Mouse (Mus musculus) stomach, embryonic 14.5 days (tissue): Measurements from ENCODE around the gene Galnt17. TPM values are rescaled to one million over a fixed set of nuclear protein-coding genes. Genes with fewer than 3 reads are reported as not detected.
A peak's percentile ranks its signal among the peaks of the same experiment; 100 is the strongest.

Experiments used
- ATAC-seq: fragments of 200-750 bp; cut with Nextera tagmentation; 2 replicates; pipeline ENCODE4 v1.8.0; 2017; ENCODE audit warnings: low read depth, moderate TSS enrichment; ENCODE audit not compliant: insufficient number of reproducible peaks, insufficient read depth, low FRiP score
- H3K27ac ChIP-seq: fragments of 300-500 bp; sonication (generic); 2 replicates; pipeline ENCODE4 v1.5.1; 2014; ENCODE audit warnings: mild to moderate bottlenecking, low read length, moderate library complexity, mixed read lengths
- H3K27me3 ChIP-seq: fragments of 300-500 bp; sonication (generic); 2 replicates; pipeline ENCODE4 v1.6.1; 2014; ENCODE audit warnings: low read length, control low read depth, mixed read lengths; ENCODE audit not compliant: control insufficient read depth, insufficient read depth
- H3K36me3 ChIP-seq: fragments of 300-500 bp; sonication (generic); 2 replicates; pipeline ENCODE4 v1.6.1; 2014; ENCODE audit warnings: mild to moderate bottlenecking, control low read depth, low read length, moderate library complexity, mixed read lengths; ENCODE audit not compliant: control insufficient read depth, insufficient read depth
- H3K4me1 ChIP-seq: fragments of 300-500 bp; sonication (generic); 2 replicates; pipeline ENCODE4 v1.6.1; 2014; ENCODE audit warnings: low read length, control low read depth, mixed read lengths; ENCODE audit not compliant: control insufficient read depth, insufficient read depth
- H3K4me2 ChIP-seq: fragments of 300-500 bp; sonication (generic); replicated peaks from 2 replicates; pipeline ENCODE4 v1.6.1; 2014; ENCODE audit warnings: low read depth, low read length, control low read depth
- H3K4me3 ChIP-seq: fragments of 300-500 bp; sonication (generic); 2 replicates; pipeline ENCODE4 v1.5.1; 2014; ENCODE audit warnings: low read depth, low read length, control low read depth
- H3K9ac ChIP-seq: fragments of 300-500 bp; sonication (generic); replicated peaks from 2 replicates; pipeline ENCODE4 v1.6.1; 2014; ENCODE audit warnings: low read depth, mild to moderate bottlenecking, control low read depth, low read length, moderate library complexity, mixed read lengths
- H3K9me3 ChIP-seq: fragments of 300-500 bp; sonication (generic); 2 replicates; pipeline ENCODE4 v1.6.1; 2016; ENCODE audit warnings: low read depth, low read length, control low read depth; ENCODE audit not compliant: control insufficient read depth
- WGBS: fragments of 180-500 bp; shearing (Covaris S2); extraction: QIAGEN DNeasy Blood & Tissue Kit; methylation state at CpG from one replicate; pipeline ENCODE4 v1.1.7; 2014; 5-methylcytosine and 5-hydroxymethylcytosine counted together
- polyA plus RNA-seq: library from polyadenylated mRNA; unstranded; fragments of >200 nt; fragmentation: Nextera tagmentation; extraction: Ambion mirVana; gene quantifications from 2 replicates; pipeline ENCODE4 v1.2.1, GENCODE M21; 2014

The Galnt17 gene
- polyA plus RNA-seq, 1 experiment from 2014 or later = 1.9 TPM

DNA sequence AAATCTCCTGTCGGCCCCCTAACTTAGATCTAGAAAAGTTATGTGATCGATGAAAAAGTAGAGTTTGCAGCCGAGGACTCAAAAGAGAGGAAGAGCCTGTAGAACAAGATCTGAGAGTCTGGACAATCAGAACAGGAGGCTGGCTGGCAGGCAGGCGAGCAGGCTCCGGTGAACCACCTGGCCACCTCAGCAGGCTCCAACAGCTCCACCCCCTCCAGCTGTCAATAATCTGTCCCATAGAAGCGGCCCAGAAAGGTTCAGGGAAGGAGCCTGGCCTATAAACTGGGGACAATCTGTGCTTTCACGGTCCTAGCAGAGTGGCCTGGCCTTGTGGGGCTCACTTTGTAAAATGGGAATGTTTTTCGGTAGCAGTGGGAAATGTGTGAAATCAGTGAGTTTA lies 437.2 kb downstream of the Galnt17 start:
- Histone ChIP-seq H3K9ac (no peak overlapping the region), H3K36me3 (no peaks in the 10 kb centered on the region), H3K27me3 (no peaks in the 10 kb centered on the region), H3K4me1 (no peaks in the 10 kb centered on the region), H3K4me2 (no peak overlapping the region), H3K27ac (no peak overlapping the region), H3K4me3 (no peak overlapping the region), H3K9me3 (peaks cover 4% of the 10 kb centered on the region; the same call in 1 of the 2 replicates)
- ATAC-seq = no peak
- WGBS = 45% methylated on average over 8 of the region's 8 CpGs

DNA sequence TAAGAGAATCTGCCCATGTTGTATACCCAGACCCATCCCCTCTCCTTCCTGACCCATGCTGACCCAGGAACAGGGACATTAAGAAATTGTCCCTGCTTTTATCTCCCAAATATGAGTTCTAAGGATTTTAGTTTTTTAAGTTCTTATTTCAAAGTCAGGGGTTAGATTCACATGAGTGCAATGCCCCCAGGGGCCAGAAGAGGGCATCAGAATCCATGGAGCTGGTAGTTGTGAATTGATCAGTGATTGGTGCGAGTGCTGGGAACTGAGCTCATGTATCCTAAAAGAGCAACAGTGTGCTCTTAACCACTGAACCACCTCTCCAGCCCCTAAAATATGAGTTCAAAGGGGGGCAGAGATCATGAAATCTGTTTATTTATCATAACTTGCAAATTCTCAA lies 438.4 kb downstream of the Galnt17 start:
- no peak for ATAC-seq
- Histone ChIP-seq H3K9ac (no peak overlapping the region), H3K4me1 (no peaks in the 10 kb centered on the region), H3K27ac (no peak overlapping the region), H3K4me2 (no peak overlapping the region), H3K4me3 (no peak overlapping the region), H3K36me3 (no peaks in the 10 kb centered on the region), H3K9me3 (peaks cover 4% of the 10 kb centered on the region; the same call in 1 of the 2 replicates), H3K27me3 (no peaks in the 10 kb centered on the region)
- WGBS = 81% methylated on average over 1 of the region's 1 CpGs

DNA sequence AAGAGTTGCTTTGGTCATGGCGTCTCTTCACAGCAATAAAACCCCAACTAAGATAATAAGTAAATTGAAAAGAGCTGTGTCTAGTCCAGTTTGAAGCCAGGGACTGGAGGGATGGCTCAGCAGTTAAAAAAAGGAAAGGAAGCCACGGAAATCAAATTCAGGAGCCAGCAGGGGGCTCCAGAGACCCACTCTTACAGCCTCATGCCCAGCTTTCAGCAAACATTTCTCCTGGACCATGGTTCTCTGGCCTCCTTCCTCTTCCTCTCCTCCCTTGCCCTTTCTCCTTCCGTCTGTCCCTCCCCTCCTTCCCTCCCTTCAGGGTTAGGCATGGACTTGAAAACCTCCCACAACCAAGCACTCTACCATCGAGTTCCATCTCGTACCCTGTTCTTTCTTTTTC lies 446.0 kb downstream of the Galnt17 start:
- Histone ChIP-seq H3K36me3 (no peaks in the 10 kb centered on the region), H3K4me3 (no peak overlapping the region), H3K9me3 (no peaks in the 10 kb centered on the region), H3K4me2 (no peak overlapping the region), H3K27me3 (no peaks in the 10 kb centered on the region), H3K9ac (no peak overlapping the region), H3K27ac (no peak overlapping the region), H3K4me1 (no peaks in the 10 kb centered on the region)
- WGBS = 60% methylated on average over 5 of the region's 5 CpGs
- no peak for ATAC-seq

DNA sequence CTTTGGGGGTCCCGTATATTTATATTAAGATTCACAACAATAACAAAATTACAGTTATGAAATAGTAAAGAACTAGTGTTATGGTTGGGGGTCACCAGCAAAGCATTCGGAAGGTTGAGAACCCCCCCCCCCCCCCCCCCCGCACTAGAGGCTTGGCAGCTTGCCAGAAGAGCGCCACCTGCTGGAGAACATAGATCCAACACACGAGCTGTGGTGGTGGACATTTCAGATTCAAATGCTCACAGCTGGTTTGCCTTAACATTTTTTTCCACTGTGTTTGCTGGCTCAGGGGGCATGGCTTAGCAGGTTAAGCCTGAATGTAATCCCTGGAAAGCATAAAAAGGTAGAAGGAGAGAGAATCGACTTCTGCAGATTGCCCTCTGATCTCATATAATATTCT lies 448.6 kb downstream of the Galnt17 start:
- Histone ChIP-seq H3K27ac (no peak overlapping the region), H3K36me3 (no peaks in the 10 kb centered on the region), H3K9me3 (no peaks in the 10 kb centered on the region), H3K4me1 (no peaks in the 10 kb centered on the region), H3K4me3 (no peak overlapping the region), H3K4me2 (no peak overlapping the region), H3K9ac (no peak overlapping the region), H3K27me3 (no peaks in the 10 kb centered on the region)
- 40% methylated on average over 5 of the region's 6 CpGs for WGBS
- ATAC-seq = no peak

DNA sequence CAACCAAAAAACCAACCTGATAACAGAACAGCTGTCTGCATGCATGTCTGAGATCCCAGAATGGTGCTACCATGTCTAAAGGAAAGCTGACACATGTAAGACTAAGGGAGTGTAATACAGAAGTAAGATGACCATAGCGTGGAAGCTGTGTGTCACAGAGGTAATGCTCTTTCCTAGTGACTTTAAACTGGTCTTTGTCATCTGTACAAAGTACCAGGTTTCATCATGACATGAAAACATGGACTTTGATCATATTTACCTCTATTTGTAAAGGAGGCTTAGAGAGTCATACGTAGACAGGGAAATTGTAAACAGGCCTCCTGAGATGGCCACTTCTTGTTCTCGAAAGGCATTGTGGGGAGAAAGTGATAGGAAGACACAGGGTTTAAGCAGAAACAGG lies 449.6 kb downstream of the Galnt17 start:
- no peak overlapping the region for H3K4me2 ChIP-seq
- no peaks in the 10 kb centered on the region for H3K4me1 ChIP-seq
- no peaks in the 10 kb centered on the region for H3K36me3 ChIP-seq
- H3K27me3 ChIP-seq = no peaks in the 10 kb centered on the region
- H3K4me3 ChIP-seq = no peak overlapping the region
- WGBS = 77% methylated on average over 3 of the region's 3 CpGs
- no peaks in the 10 kb centered on the region for H3K9me3 ChIP-seq
- no peak for ATAC-seq
- no peak overlapping the region for H3K27ac ChIP-seq
- no peak overlapping the region for H3K9ac ChIP-seq

DNA sequence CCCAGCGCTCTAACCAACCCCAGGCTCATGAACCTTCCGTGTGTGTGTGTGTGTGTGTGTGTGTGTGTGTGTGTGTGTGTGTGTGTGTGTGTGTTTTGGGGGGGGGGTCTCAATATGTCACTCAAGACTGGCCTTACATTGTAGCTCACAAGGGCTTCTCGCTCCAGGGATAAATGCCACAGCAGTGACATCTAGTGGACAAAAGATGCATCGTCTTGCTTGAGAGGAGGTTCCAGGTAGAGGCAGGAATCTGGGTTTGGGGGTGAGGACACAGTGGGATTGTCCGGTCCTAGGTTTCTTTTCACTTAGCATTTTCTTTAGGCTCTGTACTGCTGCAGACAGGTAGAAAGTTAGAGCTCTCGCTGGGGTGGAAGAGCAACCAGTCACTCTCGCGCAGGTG lies 450.1 kb downstream of the Galnt17 start:
- Histone ChIP-seq H3K27me3 (no peaks in the 10 kb centered on the region), H3K4me1 (no peaks in the 10 kb centered on the region), H3K36me3 (no peaks in the 10 kb centered on the region), H3K4me2 (no peak overlapping the region), H3K27ac (no peak overlapping the region), H3K9ac (no peak overlapping the region), H3K4me3 (no peak overlapping the region), H3K9me3 (no peaks in the 10 kb centered on the region)
- no peak for ATAC-seq
- 26% methylated on average over 8 of the region's 8 CpGs for WGBS

DNA sequence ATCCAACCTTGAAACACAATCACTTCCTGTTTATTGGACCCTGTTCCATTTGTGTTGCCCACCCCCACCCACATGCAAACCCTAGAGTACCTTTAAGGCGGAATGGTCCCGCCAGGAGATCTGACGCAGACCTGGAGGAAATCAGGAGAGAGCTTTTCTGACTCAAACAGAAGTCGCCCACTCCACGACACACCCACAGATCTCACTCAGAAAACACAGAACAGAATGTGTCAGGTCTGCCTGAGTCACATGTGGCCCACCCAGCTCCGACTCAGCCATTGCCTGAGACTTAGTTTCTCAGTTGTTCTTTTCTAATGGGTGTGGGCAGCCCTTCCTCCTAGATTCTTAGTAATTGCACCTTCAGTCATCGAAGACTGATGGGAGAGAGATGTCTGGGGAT lies 453.9 kb downstream of the Galnt17 start:
- H3K4me3 ChIP-seq = no peak overlapping the region
- H3K9ac ChIP-seq = no peak overlapping the region
- no peak overlapping the region for H3K4me2 ChIP-seq
- 74% methylated on average over 7 of the region's 7 CpGs for WGBS
- ATAC-seq = no peak
- H3K9me3 ChIP-seq = no peaks in the 10 kb centered on the region
- H3K27me3 ChIP-seq = no peaks in the 10 kb centered on the region
- H3K27ac ChIP-seq = no peak overlapping the region
- peaks cover 3% of the 10 kb centered on the region; the same call in 1 of the 2 replicates for H3K4me1 ChIP-seq
- H3K36me3 ChIP-seq = no peaks in the 10 kb centered on the region

DNA sequence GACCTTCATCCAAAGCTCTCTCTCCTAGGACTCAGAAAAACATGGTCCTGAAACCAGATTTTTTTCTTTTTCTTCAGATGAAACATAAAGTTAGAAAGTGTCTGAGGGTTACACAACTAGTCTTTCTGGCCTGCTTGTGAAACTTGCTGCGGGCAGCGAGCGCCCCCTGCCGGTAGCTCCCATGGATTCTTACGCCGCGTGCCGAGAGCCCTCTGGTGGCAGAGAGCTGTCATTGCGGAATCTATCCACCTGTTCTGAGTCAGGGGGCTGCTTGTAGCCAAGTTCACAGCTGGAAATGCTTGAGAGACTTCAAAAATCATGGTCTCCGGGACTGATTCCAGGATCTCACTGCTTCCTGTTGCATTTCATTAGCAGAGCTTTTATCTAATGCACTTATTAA lies 454.9 kb downstream of the Galnt17 start:
- no peaks in the 10 kb centered on the region for H3K36me3 ChIP-seq
- no peaks in the 10 kb centered on the region for H3K27me3 ChIP-seq
- peaks cover 3% of the 10 kb centered on the region; the same call in 1 of the 2 replicates for H3K4me1 ChIP-seq
- no peak overlapping the region for H3K9ac ChIP-seq
- H3K9me3 ChIP-seq = no peaks in the 10 kb centered on the region
- no peak overlapping the region for H3K27ac ChIP-seq
- no peak overlapping the region for H3K4me2 ChIP-seq
- no peak overlapping the region for H3K4me3 ChIP-seq
- ATAC-seq = no peak
- 1% methylated on average over 10 of the region's 10 CpGs for WGBS

DNA sequence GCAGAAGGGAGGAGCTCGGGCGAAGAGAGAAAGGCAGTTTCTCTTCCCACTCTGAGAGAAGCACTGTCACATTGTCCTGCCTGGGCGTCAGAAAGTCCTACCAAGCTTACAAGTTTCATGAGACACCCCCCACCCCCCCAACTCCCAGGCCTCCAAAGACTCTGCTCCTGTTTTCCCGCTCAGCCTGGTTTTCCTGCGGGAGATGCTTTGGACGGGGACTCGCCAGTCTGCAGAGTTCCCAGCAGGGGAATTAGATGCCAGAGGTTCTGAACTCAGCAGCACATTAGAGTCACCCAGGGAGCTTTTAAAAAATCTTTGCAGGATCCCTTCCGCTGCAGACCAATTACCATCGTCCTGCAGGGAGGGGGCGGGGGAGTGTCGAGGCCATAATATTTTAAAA lies 456.1 kb downstream of the Galnt17 start:
- 9% methylated on average over 9 of the region's 11 CpGs for WGBS
- no peak for ATAC-seq
- Histone ChIP-seq H3K9me3 (no peaks in the 10 kb centered on the region), H3K27ac (no peak overlapping the region), H3K9ac (no peak overlapping the region), H3K27me3 (no peaks in the 10 kb centered on the region), H3K36me3 (no peaks in the 10 kb centered on the region), H3K4me3 (no peak overlapping the region), H3K4me2 (peak overlapping the region; percentile 28), H3K4me1 (peaks cover 3% of the 10 kb centered on the region; the same call in 1 of the 2 replicates)
